Mouse (Mus musculus): ENCODE data around the gene As3mt. TPM values are rescaled to one million over a fixed set of nuclear protein-coding genes. Genes with fewer than 3 reads are reported as not detected.
A peak's percentile ranks its signal among the peaks of the same experiment; 100 is the strongest.

The As3mt gene
- total and polyA plus RNA-seq, 3 experiments = 30.7 to 52.1 (median 43.3) TPM

DNA sequence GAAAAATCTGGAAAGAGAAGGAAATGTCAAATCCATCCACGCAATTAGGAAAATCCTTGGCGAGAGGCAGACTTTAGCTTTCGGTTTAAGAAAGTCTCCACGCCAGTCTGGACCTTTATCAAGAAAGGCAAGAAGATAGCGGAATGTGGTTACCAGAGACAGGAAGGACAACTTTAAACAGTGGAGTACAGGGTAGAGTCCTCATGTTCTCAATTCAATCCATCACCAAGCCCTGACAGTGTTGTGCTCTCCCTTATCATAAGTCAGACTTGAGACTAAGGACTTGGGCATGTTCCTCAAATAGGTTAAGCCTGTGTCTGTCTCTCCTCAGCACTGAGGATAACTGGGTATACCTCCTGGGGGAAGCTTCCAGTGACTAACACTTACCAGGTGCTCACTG, 37.5 kb upstream of the As3mt start:
- no peak overlapping the region for H3K9ac ChIP-seq (ENCODE audit: insufficient read depth, low read depth)
- in situ Hi-C loops (cut with MboI; ENCODE audit: low pct_ligation_motif_present, low pct_unique_long_range_greater_than_20kb, low sequenced_read_pairs) = loop anchor here (5.0 to 10.0 kb wide), 4 partner anchors 72 to 325 kb away; no protein-coding TSS in a partner anchor
- H3K36me3 ChIP-seq (replicated peaks in 1 of 2; ENCODE audit: control insufficient read depth in 1 of 2, insufficient read depth in 1 of 2, low read length in 1 of 2) = no peaks in the 10 kb centered on the region
- no peaks in the 10 kb centered on the region for H3K4me1 ChIP-seq (ENCODE audit: control insufficient read depth in 1 of 2, insufficient read depth in 2 of 2)
- no peaks in the 10 kb centered on the region for H3K9me3 ChIP-seq (replicated peaks; ENCODE audit: low read length)
- dilution Hi-C loops (cut with MboI; ENCODE audit: extremely low pct_ligation_motif_present, extremely low pct_unique_long_range_greater_than_20kb, low sequenced_read_pairs) = no loop called here
- no peaks in the 10 kb centered on the region for H3K79me2 ChIP-seq (replicated peaks; ENCODE audit: control insufficient read depth, extremely low read depth, insufficient read depth, poor library complexity, severe bottlenecking)
- DNase-seq (ENCODE audit: extremely low read depth) = no peak
- no peak for TF ChIP-seq MAFK (IDR thresholded peaks at IDR 0.05; ENCODE audit: insufficient replicate concordance, low read length)
- TF ChIP-seq CHD2 (IDR thresholded peaks at IDR 0.05; ENCODE audit: low read length) = no peak
- no peak for TF ChIP-seq MXI1 (IDR thresholded peaks at IDR 0.05; ENCODE audit: low read depth, low read length)
- no peak for TF ChIP-seq MAZ (IDR thresholded peaks at IDR 0.05; ENCODE audit: low read depth, low read length)
- no peak for TF ChIP-seq MYC (IDR thresholded peaks at IDR 0.05; ENCODE audit: low read depth, low read length)
- no peak for TF ChIP-seq JUN (IDR thresholded peaks at IDR 0.05; ENCODE audit: insufficient read depth, low read depth, low read length)
- TF ChIP-seq CHD1 (IDR thresholded peaks at IDR 0.05; ENCODE audit: low read depth, low read length) = no peak
- TF ChIP-seq CTCF (conservative IDR thresholded peaks at IDR 0.05 in 1 of 2, IDR thresholded peaks at IDR 0.05 in 1 of 2; ENCODE audit: low read depth in 2 of 2, low read length in 2 of 2) = no peak
- no peak for TF ChIP-seq TCF12 (IDR thresholded peaks at IDR 0.05; ENCODE audit: low read depth, low read length)
- TF ChIP-seq UBTF (IDR thresholded peaks at IDR 0.05; ENCODE audit: low read depth, low read length) = no peak
- TF ChIP-seq SMC3 (IDR thresholded peaks at IDR 0.05; ENCODE audit: low read depth, low read length) = no peak
- TF ChIP-seq JUND (conservative IDR thresholded peaks at IDR 0.05; ENCODE audit: low read depth, low read length) = no peak
- TF ChIP-seq ZMIZ1 (IDR thresholded peaks at IDR 0.05; ENCODE audit: low read depth, low read length) = no peak
- no peak for TF ChIP-seq HCFC1 (IDR thresholded peaks at IDR 0.05; ENCODE audit: low read depth, low read length)
- no peak overlapping the region for H3K4me2 ChIP-seq (ENCODE audit: insufficient read depth, low read depth, poor library complexity, severe bottlenecking)
- H3K4me3 ChIP-seq (replicated peaks in 1 of 3; ENCODE audit: low read depth in 2 of 3, low read length in 2 of 3, poor library complexity in 1 of 3) = no peak overlapping the region
- no peaks in the 10 kb centered on the region for H3K27me3 ChIP-seq (replicated peaks)
- H3K27ac ChIP-seq (ENCODE audit: insufficient read depth, low read depth) = no peak overlapping the region

DNA sequence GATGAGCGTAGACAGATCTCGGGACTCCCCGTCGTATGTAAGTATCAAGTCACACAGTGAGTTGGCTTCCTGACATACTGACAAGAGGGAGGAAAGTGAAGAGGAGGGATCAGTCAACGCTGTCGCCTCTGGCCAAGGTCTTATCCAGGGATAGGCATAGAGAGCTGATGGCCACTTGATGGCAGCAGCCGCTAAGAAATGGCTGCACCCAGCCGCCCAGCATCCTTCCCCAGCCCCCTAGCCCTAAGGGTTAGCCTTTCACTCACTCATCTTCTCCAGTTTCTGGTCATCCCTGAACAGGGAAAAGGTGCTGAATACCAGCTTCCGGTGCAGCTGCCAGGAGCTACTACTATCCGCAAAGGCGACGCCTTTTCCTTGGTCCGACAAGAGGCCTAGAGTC, 36.6 kb upstream of the As3mt start:
- dilution Hi-C loops (cut with MboI; ENCODE audit: extremely low pct_ligation_motif_present, extremely low pct_unique_long_range_greater_than_20kb, low sequenced_read_pairs) = no loop called here
- no peaks in the 10 kb centered on the region for H3K9me3 ChIP-seq (replicated peaks; ENCODE audit: low read length)
- no peaks in the 10 kb centered on the region for H3K4me1 ChIP-seq (ENCODE audit: control insufficient read depth in 1 of 2, insufficient read depth in 2 of 2)
- peak; percentile 62 for DNase-seq (ENCODE audit: extremely low read depth)
- peak; percentile 98 for TF ChIP-seq RAD21 (IDR thresholded peaks at IDR 0.05; ENCODE audit: low read depth, low read length)
- no peak for TF ChIP-seq RCOR1 (conservative IDR thresholded peaks at IDR 0.05; ENCODE audit: low read depth, low read length)
- TF ChIP-seq JUND (conservative IDR thresholded peaks at IDR 0.05; ENCODE audit: low read depth, low read length) = no peak
- TF ChIP-seq CHD1 (IDR thresholded peaks at IDR 0.05; ENCODE audit: low read depth, low read length) = no peak
- TF ChIP-seq NRF1 (IDR thresholded peaks at IDR 0.05; ENCODE audit: low read depth, low read length) = no peak; the same call in 1 of the 2 replicates
- TF ChIP-seq MXI1 (IDR thresholded peaks at IDR 0.05; ENCODE audit: low read depth, low read length) = no peak
- TF ChIP-seq CTCF (conservative IDR thresholded peaks at IDR 0.05 in 1 of 2, IDR thresholded peaks at IDR 0.05 in 1 of 2; ENCODE audit: low read depth in 2 of 2, low read length in 2 of 2) = peak; percentile 44 to 98
- TF ChIP-seq SMC3 (IDR thresholded peaks at IDR 0.05; ENCODE audit: low read depth, low read length) = peak; percentile 97
- TF ChIP-seq ZC3H11A (IDR thresholded peaks at IDR 0.05; ENCODE audit: low read depth, low read length) = peak; percentile 86
- TF ChIP-seq MAFK (IDR thresholded peaks at IDR 0.05; ENCODE audit: insufficient replicate concordance, low read length) = no peak
- H3K79me2 ChIP-seq (replicated peaks; ENCODE audit: control insufficient read depth, extremely low read depth, insufficient read depth, poor library complexity, severe bottlenecking) = no peaks in the 10 kb centered on the region
- no peaks in the 10 kb centered on the region for H3K36me3 ChIP-seq (replicated peaks in 1 of 2; ENCODE audit: control insufficient read depth in 1 of 2, insufficient read depth in 1 of 2, low read length in 1 of 2)
- no peak overlapping the region for H3K27ac ChIP-seq (ENCODE audit: insufficient read depth, low read depth)
- no peaks in the 10 kb centered on the region for H3K27me3 ChIP-seq (replicated peaks)
- in situ Hi-C loops (cut with MboI; ENCODE audit: low pct_ligation_motif_present, low pct_unique_long_range_greater_than_20kb, low sequenced_read_pairs) = loop anchor here (5.0 to 10.0 kb wide), 3 partner anchors 72 to 324 kb away; no protein-coding TSS in a partner anchor
- H3K9ac ChIP-seq (ENCODE audit: insufficient read depth, low read depth) = no peak overlapping the region
- H3K4me2 ChIP-seq (ENCODE audit: insufficient read depth, low read depth, poor library complexity, severe bottlenecking) = no peak overlapping the region
- H3K4me3 ChIP-seq (replicated peaks in 1 of 3; ENCODE audit: low read depth in 2 of 3, low read length in 2 of 3, poor library complexity in 1 of 3) = no peak overlapping the region
